Mouse (Mus musculus): ENCODE data around the gene Gpc5. TPM values are rescaled to one million over a fixed set of nuclear protein-coding genes. Genes with fewer than 3 reads are reported as not detected.
A peak's percentile ranks its signal among the peaks of the same experiment; 100 is the strongest.

Gene Gpc5
- polyA plus RNA-seq, 1 experiment, result 3.2 TPM

DNA sequence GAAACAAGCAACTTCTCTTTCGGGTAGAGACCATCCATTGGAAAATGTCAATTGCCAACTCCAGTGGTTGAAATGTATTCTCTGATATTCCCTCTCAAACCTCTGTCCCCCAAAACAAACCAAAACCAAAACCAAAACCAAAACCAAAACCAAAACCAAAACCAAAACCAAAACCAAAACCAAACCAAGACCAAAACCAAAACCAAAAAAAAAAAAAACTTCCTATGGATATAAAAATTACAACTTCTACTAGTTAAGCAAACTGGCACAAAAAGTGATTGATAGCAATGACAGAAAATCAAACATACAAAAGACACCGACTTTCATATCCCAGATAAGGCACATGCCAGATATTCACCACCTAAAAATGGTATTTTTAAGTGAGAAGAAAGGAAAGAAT lies 161.7 kb downstream of the Gpc5 start:
- no peak for DNase-seq (ENCODE audit: low read depth)
- TF ChIP-seq CTCF (IDR thresholded peaks at IDR 0.05; ENCODE audit: borderline replicate concordance, extremely low read depth, insufficient read depth, insufficient read length) (no peak), POLR2A (IDR thresholded peaks at IDR 0.05; ENCODE audit: borderline replicate concordance, extremely low read depth, insufficient read depth, insufficient read length, poor library complexity, severe bottlenecking) (no peak)

- peak; percentile 44 for DNase-seq (ENCODE audit: low read depth)
- TF ChIP-seq CTCF (IDR thresholded peaks at IDR 0.05; ENCODE audit: borderline replicate concordance, extremely low read depth, insufficient read depth, insufficient read length) (no peak), POLR2A (IDR thresholded peaks at IDR 0.05; ENCODE audit: borderline replicate concordance, extremely low read depth, insufficient read depth, insufficient read length, poor library complexity, severe bottlenecking) (no peak)
Observed at GRCm38 (mm10) chr14:115269703-115270402, 177.8 kb downstream of the Gpc5 start.

DNA sequence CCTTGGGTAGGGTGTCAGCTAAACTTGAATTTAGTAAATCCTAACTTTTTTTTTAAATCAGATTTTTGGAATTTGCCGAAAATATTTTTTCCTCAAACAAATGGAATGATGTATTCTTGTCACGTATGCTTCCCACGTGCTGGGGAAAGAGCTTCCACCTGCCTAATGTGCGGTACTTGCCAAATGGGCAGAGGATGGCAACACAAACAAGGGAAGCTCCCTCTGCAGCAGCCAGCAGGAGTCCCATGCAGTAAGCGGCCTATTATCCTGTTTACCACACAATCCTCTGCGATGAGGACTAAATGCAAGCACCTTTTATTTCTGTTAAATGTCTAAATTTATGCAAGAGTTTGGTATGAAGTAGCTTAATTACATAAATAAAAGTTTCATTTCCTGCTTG lies 178.4 kb downstream of the Gpc5 start:
- DNase-seq (ENCODE audit: low read depth), result peak; percentile 48
- TF ChIP-seq CTCF (IDR thresholded peaks at IDR 0.05; ENCODE audit: borderline replicate concordance, extremely low read depth, insufficient read depth, insufficient read length) (no peak), POLR2A (IDR thresholded peaks at IDR 0.05; ENCODE audit: borderline replicate concordance, extremely low read depth, insufficient read depth, insufficient read length, poor library complexity, severe bottlenecking) (no peak)

DNA sequence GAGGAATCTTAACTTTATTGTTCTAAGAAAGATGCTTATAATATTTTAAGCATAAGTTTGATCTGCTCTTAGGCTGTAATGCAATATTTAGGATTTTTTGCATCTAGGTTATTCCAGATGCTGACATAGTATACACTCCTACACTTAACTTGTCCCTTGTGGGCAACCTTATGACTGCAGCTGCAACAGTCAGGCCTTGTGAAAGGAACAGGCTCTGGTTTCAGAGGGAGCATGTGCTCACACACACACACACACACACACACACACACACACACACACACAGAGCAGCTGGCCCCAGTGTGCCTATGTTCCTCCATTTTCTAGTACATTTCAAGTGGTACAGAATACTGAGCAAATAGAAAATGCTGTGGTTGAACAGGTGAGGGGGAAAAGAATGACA lies 190.8 kb downstream of the Gpc5 start:
- TF ChIP-seq CTCF (IDR thresholded peaks at IDR 0.05; ENCODE audit: borderline replicate concordance, extremely low read depth, insufficient read depth, insufficient read length) (no peak), POLR2A (IDR thresholded peaks at IDR 0.05; ENCODE audit: borderline replicate concordance, extremely low read depth, insufficient read depth, insufficient read length, poor library complexity, severe bottlenecking) (no peak)
- DNase-seq (ENCODE audit: low read depth), result no peak

GRCm38 (mm10) chr14:115324247-115324646 lies 232.2 kb downstream of the Gpc5 start:
- DNase-seq (ENCODE audit: low read depth), result no peak
- TF ChIP-seq POLR2A (IDR thresholded peaks at IDR 0.05; ENCODE audit: borderline replicate concordance, extremely low read depth, insufficient read depth, insufficient read length, poor library complexity, severe bottlenecking) (no peak), CTCF (IDR thresholded peaks at IDR 0.05; ENCODE audit: borderline replicate concordance, extremely low read depth, insufficient read depth, insufficient read length) (no peak)

GRCm38 (mm10) chr14:115326426-115326825 lies 234.4 kb downstream of the Gpc5 start:
- TF ChIP-seq CTCF (IDR thresholded peaks at IDR 0.05; ENCODE audit: borderline replicate concordance, extremely low read depth, insufficient read depth, insufficient read length), result no peak
- no peak for TF ChIP-seq POLR2A (IDR thresholded peaks at IDR 0.05; ENCODE audit: borderline replicate concordance, extremely low read depth, insufficient read depth, insufficient read length, poor library complexity, severe bottlenecking)

DNA sequence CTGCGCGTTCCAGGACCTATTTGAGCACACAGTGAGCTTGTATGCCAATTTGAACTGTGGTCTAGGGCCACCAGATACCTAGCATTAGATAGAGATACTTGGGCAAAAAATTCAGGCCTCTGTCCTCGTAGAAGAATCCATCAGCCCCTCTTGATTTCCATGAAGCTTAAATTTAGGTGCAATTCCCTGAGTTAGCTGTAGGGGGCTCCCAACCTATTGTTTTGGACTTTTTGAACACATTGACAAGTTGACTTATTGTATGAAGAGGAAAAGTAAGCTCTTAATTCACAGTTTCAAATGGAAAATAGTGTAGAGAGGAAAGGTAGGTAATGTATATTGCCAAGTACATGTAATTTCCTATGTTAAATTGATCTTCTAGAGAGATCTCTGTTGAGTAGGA lies 247.1 kb downstream of the Gpc5 start:
- DNase-seq (ENCODE audit: low read depth), result no peak
- TF ChIP-seq POLR2A (IDR thresholded peaks at IDR 0.05; ENCODE audit: borderline replicate concordance, extremely low read depth, insufficient read depth, insufficient read length, poor library complexity, severe bottlenecking) (no peak), CTCF (IDR thresholded peaks at IDR 0.05; ENCODE audit: borderline replicate concordance, extremely low read depth, insufficient read depth, insufficient read length) (no peak)

More at GRCm38 (mm10) chr14:115326426-115326825, 234.4 kb downstream of the Gpc5 start:
- peak; percentile 8 for DNase-seq (ENCODE audit: low read depth)

DNA sequence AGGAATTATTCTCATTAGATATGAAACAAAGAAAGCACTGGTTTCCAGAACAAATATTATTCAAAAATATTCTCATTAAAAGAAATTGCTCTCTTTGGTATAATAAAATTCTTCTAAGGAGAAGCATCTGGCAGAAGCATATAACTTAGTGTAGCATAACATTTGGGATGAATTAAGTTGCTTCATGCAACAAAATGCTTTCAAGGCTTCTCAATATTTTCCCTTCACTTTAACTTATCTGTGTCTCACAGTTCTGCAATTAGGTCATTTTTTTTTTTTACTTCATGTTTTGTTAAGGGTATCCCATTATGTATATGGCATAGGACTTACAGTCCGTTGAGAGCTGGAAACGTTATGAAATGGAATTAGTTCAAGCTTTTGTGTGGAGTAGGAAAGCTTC lies 250.6 kb downstream of the Gpc5 start:
- DNase-seq (ENCODE audit: low read depth), result no peak
- TF ChIP-seq POLR2A (IDR thresholded peaks at IDR 0.05; ENCODE audit: borderline replicate concordance, extremely low read depth, insufficient read depth, insufficient read length, poor library complexity, severe bottlenecking) (no peak), CTCF (IDR thresholded peaks at IDR 0.05; ENCODE audit: borderline replicate concordance, extremely low read depth, insufficient read depth, insufficient read length) (no peak)

- DNase-seq (ENCODE audit: low read depth), result peak; percentile 37
- TF ChIP-seq CTCF (IDR thresholded peaks at IDR 0.05; ENCODE audit: borderline replicate concordance, extremely low read depth, insufficient read depth, insufficient read length) (no peak), POLR2A (IDR thresholded peaks at IDR 0.05; ENCODE audit: borderline replicate concordance, extremely low read depth, insufficient read depth, insufficient read length, poor library complexity, severe bottlenecking) (no peak)
Observed at GRCm38 (mm10) chr14:115349448-115349847, 257.4 kb downstream of the Gpc5 start.

DNA sequence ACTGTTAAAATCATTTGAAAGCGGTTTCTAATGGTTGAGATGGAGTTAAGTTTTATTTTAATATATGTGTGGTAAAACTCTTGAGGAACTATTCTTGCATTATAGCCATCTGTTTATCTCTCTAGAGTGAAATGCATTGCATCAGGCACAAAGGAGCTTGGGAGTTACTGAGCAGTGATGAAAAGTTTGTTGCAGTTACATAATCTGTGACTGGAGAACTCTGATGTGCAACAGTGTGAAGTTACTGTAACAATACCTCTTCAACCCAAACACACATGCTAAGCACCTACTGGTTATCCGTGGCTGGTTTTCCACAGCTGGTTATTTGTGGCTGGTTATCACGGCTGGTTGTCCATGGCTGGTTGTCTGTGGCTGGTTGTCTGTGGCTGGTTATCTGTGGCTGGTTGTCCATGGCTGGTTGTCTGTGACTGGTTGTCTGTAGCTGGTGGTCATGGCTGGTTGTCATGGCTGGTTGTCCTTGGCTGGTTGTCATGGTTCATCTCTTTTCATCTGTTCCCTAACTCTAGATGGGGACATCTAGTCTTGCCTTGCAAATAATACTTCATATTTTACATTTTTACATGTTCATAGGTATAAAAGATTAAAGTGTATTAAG lies 273.4 kb downstream of the Gpc5 start:
- no peak for DNase-seq (ENCODE audit: low read depth)
- TF ChIP-seq POLR2A (IDR thresholded peaks at IDR 0.05; ENCODE audit: borderline replicate concordance, extremely low read depth, insufficient read depth, insufficient read length, poor library complexity, severe bottlenecking), result no peak
- TF ChIP-seq CTCF (IDR thresholded peaks at IDR 0.05; ENCODE audit: borderline replicate concordance, extremely low read depth, insufficient read depth, insufficient read length), result no peak

DNA sequence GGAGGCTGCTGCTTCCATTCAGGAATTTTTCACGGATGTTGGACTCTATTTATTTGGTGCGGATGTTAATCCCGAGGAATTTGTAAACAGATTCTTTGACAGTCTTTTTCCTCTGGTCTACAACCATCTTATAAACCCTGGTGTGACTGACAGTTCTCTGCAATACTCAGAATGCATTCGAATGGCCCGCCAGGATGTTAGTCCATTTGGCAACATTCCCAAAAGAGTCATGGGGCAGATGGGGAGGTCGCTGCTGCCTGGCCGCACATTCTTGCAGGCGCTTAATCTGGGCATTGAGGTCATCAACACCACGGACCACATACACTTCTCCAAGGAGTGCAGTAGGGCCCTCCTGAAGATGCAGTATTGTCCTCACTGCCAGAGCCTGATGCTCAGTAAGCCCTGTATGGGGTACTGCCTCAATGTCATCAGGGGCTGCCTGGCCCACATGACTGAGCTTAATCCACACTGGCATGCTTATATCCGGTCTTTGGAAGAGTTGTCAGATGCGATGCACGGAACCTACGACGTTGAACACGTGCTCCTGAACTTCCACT lies 277.7 kb downstream of the Gpc5 start:
- DNase-seq (ENCODE audit: low read depth), result peak; percentile 26
- no peak for TF ChIP-seq POLR2A (IDR thresholded peaks at IDR 0.05; ENCODE audit: borderline replicate concordance, extremely low read depth, insufficient read depth, insufficient read length, poor library complexity, severe bottlenecking)
- no peak for TF ChIP-seq CTCF (IDR thresholded peaks at IDR 0.05; ENCODE audit: borderline replicate concordance, extremely low read depth, insufficient read depth, insufficient read length)

All from brain, embryonic 14.5 days (tissue).